Comparison of ENCODE assay signal across 19 mouse cellular contexts in genomic region chr4:14445215-14445614, GRCm38 (mm10).
"Had no signal": no experiment of that assay in that cellular context is flagged by ENCODE, and none has a peak within 500 bp of the region (broad histone marks: within the 10 kb centered on the region; RNA-seq: fewer than 3 reads in every experiment).

No protein-coding gene starts in this region.

- ATAC-seq: midbrain, embryonic 16.5 days had no signal

- H3K36me3 ChIP-seq: midbrain, embryonic 10.5 days; midbrain, embryonic 12.5 days; neural tube, embryonic 13.5 days; neural tube, embryonic 15.5 days had no signal

- H3K4me3 ChIP-seq: midbrain, embryonic 10.5 days; midbrain, embryonic 12.5 days; myocyte; neural tube, embryonic 13.5 days; neural tube, embryonic 15.5 days had no signal

- H3K4me2 ChIP-seq: midbrain, embryonic 12.5 days; neural tube, embryonic 13.5 days; neural tube, embryonic 15.5 days had no signal

- DNase-seq: lung, adult 2 months; lung, postnatal 14 days; lung, postnatal 36 days; midbrain, embryonic 14.5 days; retina, postnatal 1 day; right cerebral cortex, adult 18-20 months; right cerebral cortex, postnatal 25 days; right cerebral cortex, postnatal 4 days; spleen, adult 18-20 months; thymus, adult 18-20 months; thymus, postnatal 14 days; thymus, postnatal 36 days had no signal

- H3K27ac ChIP-seq: liver, embryonic 14.5 days; midbrain, embryonic 10.5 days; midbrain, embryonic 12.5 days; neural tube, embryonic 13.5 days; neural tube, embryonic 15.5 days had no signal

- H3K27me3 ChIP-seq: midbrain, embryonic 12.5 days; neural tube, embryonic 13.5 days; neural tube, embryonic 15.5 days had no signal

- H3K9me3 ChIP-seq: midbrain, embryonic 10.5 days; midbrain, embryonic 12.5 days; neural tube, embryonic 13.5 days; neural tube, embryonic 15.5 days had no signal

- H3K4me1 ChIP-seq: midbrain, embryonic 10.5 days; midbrain, embryonic 12.5 days had no signal

- H3K9ac ChIP-seq: liver, embryonic 14.5 days; midbrain, embryonic 12.5 days; neural tube, embryonic 13.5 days; neural tube, embryonic 15.5 days had no signal
